8 mouse cellular contexts compared by ENCODE assay signal in genomic region chr6:125190816-125191215, GRCm38 (mm10). TPM values are rescaled to one million over a fixed set of nuclear protein-coding genes. Genes with fewer than 3 reads are reported as not detected.
DNase-seq lines count a peak whose midpoint lies in the region; ATAC-seq and TF ChIP-seq lines count a peak whose summit lies in the region.

No protein-coding gene starts in this region.

- peaks cover 39% of the 10 kb centered on the region for H3K79me3 ChIP-seq in C2C12 (ENCODE audit: low read depth)

- ATAC-seq in forebrain, embryonic 12.5 days (ENCODE audit: low FRiP score) = no peak; the same call in 1 of the 2 replicates
- no peak for ATAC-seq in liver, embryonic 12.5 days

- no peak for TF ChIP-seq CTCF in C2C12 (IDR thresholded peaks at IDR 0.05; ENCODE audit: control insufficient read depth, insufficient read depth, insufficient read length)

- H3K4me1 ChIP-seq in forebrain, embryonic 12.5 days = peaks cover 31% of the 10 kb centered on the region
- peaks cover 48% of the 10 kb centered on the region for H3K4me1 ChIP-seq in liver, embryonic 12.5 days

- peak overlapping the region; percentile 99; the same call in 1 of the 2 replicates for H3K27ac ChIP-seq in forebrain, embryonic 12.5 days
- peak overlapping the region; percentile 99 for H3K27ac ChIP-seq in liver, embryonic 12.5 days

- peaks cover 66% of the 10 kb centered on the region for H3K36me3 ChIP-seq in C2C12 (ENCODE audit: control insufficient read depth, insufficient read depth)
- peaks cover 57% of the 10 kb centered on the region for H3K36me3 ChIP-seq in forebrain, embryonic 12.5 days (replicated peaks)
- H3K36me3 ChIP-seq in liver, embryonic 12.5 days = peaks cover 66% of the 10 kb centered on the region

- H3K27me3 ChIP-seq in C2C12 (ENCODE audit: control insufficient read depth, insufficient read depth, insufficient read length) = no peaks in the 10 kb centered on the region
- no peaks in the 10 kb centered on the region for H3K27me3 ChIP-seq in forebrain, embryonic 12.5 days
- no peaks in the 10 kb centered on the region for H3K27me3 ChIP-seq in liver, embryonic 12.5 days (replicated peaks)

- no peaks in the 10 kb centered on the region for H3K9me3 ChIP-seq in forebrain, embryonic 12.5 days
- no peaks in the 10 kb centered on the region for H3K9me3 ChIP-seq in liver, embryonic 12.5 days (replicated peaks)

- peak; percentile 34 for DNase-seq in cerebellum, adult 9-10 months
- no peak for DNase-seq in cerebellum, postnatal 36 days
- no peak for DNase-seq in ovary, postnatal 10 days (ENCODE audit: low spot score)
- DNase-seq in kidney, adult 18-20 months = no peak
- no peak for DNase-seq in layer of hippocampus, adult 9-11 months

- H3K4me2 ChIP-seq in forebrain, embryonic 12.5 days = peak overlapping the region; percentile 80
- H3K4me2 ChIP-seq in liver, embryonic 12.5 days = peak overlapping the region; percentile 71

- peak overlapping the region; percentile 74 for H3K4me3 ChIP-seq in C2C12 (ENCODE audit: insufficient read depth, poor library complexity, severe bottlenecking)
- H3K4me3 ChIP-seq in forebrain, embryonic 12.5 days (replicated peaks) = peak overlapping the region; percentile 66
- H3K4me3 ChIP-seq in liver, embryonic 12.5 days = peak overlapping the region; percentile 71

- peaks cover 71% of the 10 kb centered on the region for H3K79me2 ChIP-seq in C2C12 (ENCODE audit: control insufficient read depth, insufficient read depth)

- H3ac ChIP-seq in C2C12 (ENCODE audit: control insufficient read depth, insufficient read length, low read depth) = peak overlapping the region; percentile 85

- H3K9ac ChIP-seq in forebrain, embryonic 12.5 days = peak overlapping the region; percentile 72
- peak overlapping the region; percentile 76 for H3K9ac ChIP-seq in liver, embryonic 12.5 days

TF ChIP-seq in C2C12, 6 proteins besides CTCF, POLR2A, EP300 and RAD21:
- no peak for TF ChIP-seq CEBPB (IDR thresholded peaks at IDR 0.05; ENCODE audit: low read depth)
- TF ChIP-seq MYOG (IDR thresholded peaks at IDR 0.05; ENCODE audit: control insufficient read depth, extremely low read depth, insufficient read length) = no peak
- TF ChIP-seq FOSL1 (IDR thresholded peaks at IDR 0.05; ENCODE audit: insufficient read depth, low read length, poor library complexity, severe bottlenecking) = no peak
- no peak for TF ChIP-seq MYOD1 (IDR thresholded peaks at IDR 0.05; ENCODE audit: control insufficient read depth, insufficient read length, low read depth)
- no peak for TF ChIP-seq MAX (IDR thresholded peaks at IDR 0.05)
- no peak for TF ChIP-seq USF1 (IDR thresholded peaks at IDR 0.05; ENCODE audit: low read depth)

RNA-seq across cellular contexts. Expression of gene Ncapd2, which starts 0.7 kb away (rescaled TPM):
- polyA plus RNA-seq in C2C12 (2012; fragmentation: generic; extraction: Trizol) = 78.7 TPM
- 221 and 246 TPM in 2 replicates for polyA plus RNA-seq in forebrain, embryonic 12.5 days (2016; fragmentation: Nextera tagmentation; extraction: Ambion mirVana)
- polyA plus RNA-seq in liver, embryonic 12.5 days (2016; fragmentation: Nextera tagmentation; extraction: Ambion mirVana) = 132 and 138 TPM in 2 replicates

RNA-seq across cellular contexts. Expression of gene Mrpl51, which starts 0.8 kb away (rescaled TPM):
- polyA plus RNA-seq in C2C12 (2012; fragmentation: generic; extraction: Trizol) = 147 TPM
- polyA plus RNA-seq in forebrain, embryonic 12.5 days (2016; fragmentation: Nextera tagmentation; extraction: Ambion mirVana) = 192 and 193 TPM in 2 replicates
- polyA plus RNA-seq in liver, embryonic 12.5 days (2016; fragmentation: Nextera tagmentation; extraction: Ambion mirVana) = 211 and 222 TPM in 2 replicates

RNA-seq across cellular contexts. Expression of gene Vamp1, which starts 24.5 kb away (rescaled TPM):
- polyA plus RNA-seq in C2C12 (2012; fragmentation: generic; extraction: Trizol) = 0.69 TPM
- 5.5 and 6.0 TPM in 2 replicates for polyA plus RNA-seq in forebrain, embryonic 12.5 days (2016; fragmentation: Nextera tagmentation; extraction: Ambion mirVana)
- polyA plus RNA-seq in liver, embryonic 12.5 days (2016; fragmentation: Nextera tagmentation; extraction: Ambion mirVana) = 2.3 and 2.6 TPM in 2 replicates

RNA-seq across cellular contexts. Expression of gene Gapdh, which starts 24.5 kb away (rescaled TPM):
- 7,334 TPM for polyA plus RNA-seq in C2C12 (2012; fragmentation: generic; extraction: Trizol)
- 2,231 and 2,319 TPM in 2 replicates for polyA plus RNA-seq in forebrain, embryonic 12.5 days (2016; fragmentation: Nextera tagmentation; extraction: Ambion mirVana)
- polyA plus RNA-seq in liver, embryonic 12.5 days (2016; fragmentation: Nextera tagmentation; extraction: Ambion mirVana) = 1,499 and 1,575 TPM in 2 replicates

RNA-seq across cellular contexts. Expression of gene Tapbpl, which starts 40.8 kb away (rescaled TPM):
- polyA plus RNA-seq in C2C12 (2012; fragmentation: generic; extraction: Trizol) = 2.3 TPM
- 1.5 and 2.1 TPM in 2 replicates for polyA plus RNA-seq in forebrain, embryonic 12.5 days (2016; fragmentation: Nextera tagmentation; extraction: Ambion mirVana)
- polyA plus RNA-seq in liver, embryonic 12.5 days (2016; fragmentation: Nextera tagmentation; extraction: Ambion mirVana) = 3.8 and 4.0 TPM in 2 replicates
